Mouse (Mus musculus): ENCODE measurements around the gene 1700122O11Rik. TPM values are rescaled to one million over a fixed set of nuclear protein-coding genes. Genes with fewer than 3 reads are reported as not detected.
A peak's percentile ranks its signal among the peaks of the same experiment; 100 is the strongest.

Gene 1700122O11Rik
- polyA plus RNA-seq, 1 experiment from 2014 or later = not detected

GRCm38 (mm10) chr17:48001586-48002361 lies 36.3 kb downstream of the 1700122O11Rik start:
- in situ Hi-C loops (cut with MboI; ENCODE audit: low pct_unique_long_range_greater_than_20kb) = no loop called here
- CTCF ChIA-PET = no interaction called here
- ATAC-seq (peak; percentile 69), DNase-seq (ENCODE audit: low read depth, low spot score) (no peak)
- POLR2A ChIA-PET = interaction anchor here (0.6 kb wide), 1 partner anchor 22 kb away, joined by 4 read pairs; no protein-coding TSS in a partner anchor
- no peak for TF ChIP-seq CTCF (IDR thresholded peaks at IDR 0.05)
- no peaks in the 10 kb centered on the region for H3K27me3 ChIP-seq

DNA sequence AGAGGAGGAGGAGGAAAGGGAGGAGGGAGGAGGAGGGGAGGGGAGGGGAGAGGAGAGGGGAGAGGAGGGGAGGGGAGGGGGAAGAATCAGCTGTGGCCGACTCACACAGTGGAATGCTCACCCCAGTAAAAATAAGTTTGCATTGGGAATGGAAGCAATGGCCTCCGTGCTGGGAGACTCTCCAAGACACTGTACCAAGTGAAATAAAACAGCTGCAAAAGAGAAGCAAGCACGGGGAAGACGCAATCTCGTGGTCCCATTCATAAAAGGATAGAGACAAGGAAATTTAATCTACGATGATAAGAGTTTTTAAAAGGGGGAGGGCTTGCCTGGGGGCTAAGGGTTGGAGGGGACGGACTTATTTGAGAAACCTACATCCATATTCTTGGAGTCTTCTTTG lies 36.9 kb downstream of the 1700122O11Rik start:
- in situ Hi-C loops (cut with MboI; ENCODE audit: low pct_unique_long_range_greater_than_20kb) = no loop called here
- no peak for ATAC-seq

GRCm38 (mm10) chr17:47999812-48000211 lies 38.3 kb downstream of the 1700122O11Rik start:
- in situ Hi-C loops (cut with MboI; ENCODE audit: low pct_unique_long_range_greater_than_20kb) = no loop called here
- ATAC-seq = no peak
- ChIA-PET CTCF (no interaction called here), POLR2A (no interaction called here)
- no peak for TF ChIP-seq CTCF (IDR thresholded peaks at IDR 0.05)
- no peaks in the 10 kb centered on the region for H3K27me3 ChIP-seq
- DNase-seq (ENCODE audit: low read depth, low spot score) = no peak

More for the DNA sequence above, 36.9 kb downstream of the 1700122O11Rik start:
- H3K27me3 ChIP-seq = no peaks in the 10 kb centered on the region
- no peak for DNase-seq (ENCODE audit: low read depth, low spot score)
- ChIA-PET POLR2A (no interaction called here), CTCF (no interaction called here)
- TF ChIP-seq CTCF (IDR thresholded peaks at IDR 0.05) = no peak

- ATAC-seq = no peak
- TF ChIP-seq CTCF (IDR thresholded peaks at IDR 0.05) = no peak
- CTCF ChIA-PET = no interaction called here
- H3K27me3 ChIP-seq = no peaks in the 10 kb centered on the region
- no peak for DNase-seq (ENCODE audit: low read depth, low spot score)
- in situ Hi-C loops (cut with MboI; ENCODE audit: low pct_unique_long_range_greater_than_20kb) = no loop called here
- POLR2A ChIA-PET = no interaction called here
Measured at GRCm38 (mm10) chr17:47999403-47999802, 38.7 kb downstream of the 1700122O11Rik start.

DNA sequence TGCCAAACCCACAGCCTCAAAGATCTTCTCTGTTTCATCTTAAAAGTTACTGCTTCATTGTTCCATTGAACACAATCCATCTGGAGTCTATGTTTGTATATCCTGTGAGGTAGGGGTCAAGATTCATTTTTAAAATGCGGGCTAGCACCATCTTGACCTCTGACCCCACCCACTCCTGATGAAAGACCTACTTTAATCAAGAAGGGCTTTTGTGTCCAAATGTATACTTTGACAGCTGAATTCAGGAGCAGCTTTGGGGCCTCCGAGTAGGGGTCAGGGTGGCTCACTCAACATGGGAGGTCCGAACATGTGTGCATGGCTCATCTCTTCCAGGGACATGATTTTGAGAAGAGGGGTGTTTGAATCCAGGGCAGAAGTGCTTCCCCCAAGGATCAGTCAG lies 40.3 kb downstream of the 1700122O11Rik start:
- in situ Hi-C loops (cut with MboI; ENCODE audit: low pct_unique_long_range_greater_than_20kb) = no loop called here
- CTCF ChIA-PET = no interaction called here
- no peak for DNase-seq (ENCODE audit: low read depth, low spot score)
- no peak for TF ChIP-seq CTCF (IDR thresholded peaks at IDR 0.05)
- POLR2A ChIA-PET = no interaction called here
- ATAC-seq = no peak
- H3K27me3 ChIP-seq = no peaks in the 10 kb centered on the region

GRCm38 (mm10) chr17:47990392-47991123 lies 47.5 kb downstream of the 1700122O11Rik start:
- TF ChIP-seq CTCF (IDR thresholded peaks at IDR 0.05) = no peak
- POLR2A ChIA-PET = no interaction called here
- in situ Hi-C loops (cut with MboI; ENCODE audit: low pct_unique_long_range_greater_than_20kb) = no loop called here
- DNase-seq (ENCODE audit: low read depth, low spot score) (no peak), ATAC-seq (no peak)
- H3K27me3 ChIP-seq = no peaks in the 10 kb centered on the region
- CTCF ChIA-PET = no interaction called here

- no peak for DNase-seq (ENCODE audit: low read depth, low spot score)
- no peak for ATAC-seq
- in situ Hi-C loops (cut with MboI; ENCODE audit: low pct_unique_long_range_greater_than_20kb) = no loop called here
- ChIA-PET CTCF (no interaction called here), POLR2A (no interaction called here)
- no peaks in the 10 kb centered on the region for H3K27me3 ChIP-seq
- TF ChIP-seq CTCF (IDR thresholded peaks at IDR 0.05) = no peak
Measured at GRCm38 (mm10) chr17:47989951-47990378, 48.1 kb downstream of the 1700122O11Rik start.

GRCm38 (mm10) chr17:47988811-47989210 lies 49.3 kb downstream of the 1700122O11Rik start:
- ATAC-seq (no peak), DNase-seq (ENCODE audit: low read depth, low spot score) (no peak)
- POLR2A ChIA-PET = no interaction called here
- TF ChIP-seq CTCF (IDR thresholded peaks at IDR 0.05) = no peak
- CTCF ChIA-PET = no interaction called here
- H3K27me3 ChIP-seq = no peaks in the 10 kb centered on the region
- in situ Hi-C loops (cut with MboI; ENCODE audit: low pct_unique_long_range_greater_than_20kb) = no loop called here

- POLR2A ChIA-PET = no interaction called here
- ATAC-seq (no peak), DNase-seq (ENCODE audit: low read depth, low spot score) (no peak)
- H3K27me3 ChIP-seq = no peaks in the 10 kb centered on the region
- CTCF ChIA-PET = no interaction called here
- TF ChIP-seq CTCF (IDR thresholded peaks at IDR 0.05) = no peak
- in situ Hi-C loops (cut with MboI; ENCODE audit: low pct_unique_long_range_greater_than_20kb) = no loop called here
Measured at GRCm38 (mm10) chr17:47988074-47988473, 50.0 kb downstream of the 1700122O11Rik start.

Other genes starting within 250 kb of the 1700122O11Rik start
- not detected for gene Mdfi, start 203.6 kb downstream of the 1700122O11Rik start, polyA plus RNA-seq (2021)
- 49.9 TPM for gene Foxp4, start 113.6 kb downstream of the 1700122O11Rik start, polyA plus RNA-seq (2021)
- gene 1700067P10Rik, start 51.0 kb upstream of the 1700122O11Rik start, polyA plus RNA-seq (2021) = not detected
- gene 9830107B12Rik, start 108.0 kb upstream of the 1700122O11Rik start, polyA plus RNA-seq (2021) = not detected
- gene A530064D06Rik, start 129.0 kb upstream of the 1700122O11Rik start, polyA plus RNA-seq (2021) = 0.09 TPM
- gene Trem1, start 194.5 kb upstream of the 1700122O11Rik start, polyA plus RNA-seq (2021) = not detected
- gene Trem3, start 209.5 kb upstream of the 1700122O11Rik start, polyA plus RNA-seq (2021) = 0.06 TPM
- gene Treml4, start 226.0 kb upstream of the 1700122O11Rik start, polyA plus RNA-seq (2021) = not detected